Comparison of ENCODE assay signal across 9 mouse cellular contexts in genomic region chr17:14136702-14137315, GRCm38 (mm10).
DNase-seq lines count a peak whose midpoint lies in the region; ATAC-seq lines count a peak whose summit lies in the region.
"Had no signal": no experiment of that assay in that cellular context is flagged by ENCODE, and none has a peak within 500 bp of the region (broad histone marks: within the 10 kb centered on the region; RNA-seq: fewer than 3 reads in every experiment).

No protein-coding gene starts in this region.

- no peaks in the 10 kb centered on the region for H3K27me3 ChIP-seq in forebrain, embryonic 11.5 days (ENCODE audit: control insufficient read depth, insufficient read depth, low read length)
- H3K27me3 ChIP-seq in forebrain, embryonic 10.5 days (ENCODE audit: poor library complexity, severe bottlenecking) = no peaks in the 10 kb centered on the region
- H3K27me3 ChIP-seq in neural tube, embryonic 11.5 days (ENCODE audit: control insufficient read depth, insufficient read depth, low read length) = no peaks in the 10 kb centered on the region
- H3K27me3 ChIP-seq: midbrain, embryonic 12.5 days had no signal

- no peaks in the 10 kb centered on the region for H3K9me3 ChIP-seq in forebrain, embryonic 11.5 days (ENCODE audit: control insufficient read depth, low read length)
- no peaks in the 10 kb centered on the region for H3K9me3 ChIP-seq in forebrain, embryonic 10.5 days
- no peaks in the 10 kb centered on the region for H3K9me3 ChIP-seq in neural tube, embryonic 11.5 days (ENCODE audit: control insufficient read depth, low read length)
- H3K9me3 ChIP-seq: midbrain, embryonic 12.5 days had no signal

- no peak overlapping the region for H3K27ac ChIP-seq in forebrain, embryonic 11.5 days (ENCODE audit: low read depth, low read length)
- no peak overlapping the region for H3K27ac ChIP-seq in forebrain, embryonic 10.5 days
- H3K27ac ChIP-seq in neural tube, embryonic 11.5 days (ENCODE audit: low read depth, low read length) = no peak overlapping the region
- H3K27ac ChIP-seq: midbrain, embryonic 12.5 days had no signal

- no peak overlapping the region for H3K4me2 ChIP-seq in forebrain, embryonic 11.5 days (ENCODE audit: low read depth, low read length, severe bottlenecking)
- H3K4me2 ChIP-seq in neural tube, embryonic 11.5 days (ENCODE audit: low read depth) = no peak overlapping the region
- H3K4me2 ChIP-seq: midbrain, embryonic 12.5 days had no signal

- H3K36me3 ChIP-seq in forebrain, embryonic 11.5 days (ENCODE audit: control insufficient read depth, insufficient read depth, low read length) = no peaks in the 10 kb centered on the region
- no peaks in the 10 kb centered on the region for H3K36me3 ChIP-seq in forebrain, embryonic 10.5 days (replicated peaks)
- H3K36me3 ChIP-seq in neural tube, embryonic 11.5 days (ENCODE audit: control insufficient read depth, insufficient read depth, low read length) = no peaks in the 10 kb centered on the region
- H3K36me3 ChIP-seq: midbrain, embryonic 12.5 days had no signal

- peak; percentile 57 for DNase-seq in forebrain, embryonic 11.5 days (ENCODE audit: low spot score)
- DNase-seq in forebrain, embryonic 10.5 days (ENCODE audit: extremely low spot score, low spot score) = no peak
- DNase-seq in 3134 (ENCODE audit: extremely low read depth, insufficient read length, low spot score) = peak; percentile 43
- peak; percentile 56 for DNase-seq in adrenal gland, postnatal 25 days
- DNase-seq in gastrocnemius, postnatal 25 days = peak; percentile 43
- DNase-seq in layer of hippocampus, adult 9-11 months = peak; percentile 63
- peak; percentile 25 for DNase-seq in neural tube, embryonic 11.5 days (ENCODE audit: low spot score)

- no peak overlapping the region for H3K4me3 ChIP-seq in forebrain, embryonic 11.5 days (ENCODE audit: low read depth, low read length)
- H3K4me3 ChIP-seq in forebrain, embryonic 10.5 days = no peak overlapping the region
- H3K4me3 ChIP-seq in neural tube, embryonic 11.5 days (ENCODE audit: low read depth, low read length) = no peak overlapping the region
- H3K4me3 ChIP-seq: midbrain, embryonic 12.5 days had no signal

- no peak for ATAC-seq in forebrain, embryonic 11.5 days (replicated peaks; ENCODE audit: low FRiP score)
- ATAC-seq in neural tube, embryonic 11.5 days (ENCODE audit: insufficient read depth, low FRiP score, low TSS enrichment) = no peak
- no peak for ATAC-seq in granulocyte monocyte progenitor cell, adult 5-6 weeks (replicated peaks; ENCODE audit: poor library complexity, severe bottlenecking)

- H3K4me1 ChIP-seq in forebrain, embryonic 11.5 days (replicated peaks; ENCODE audit: control insufficient read depth, insufficient read depth, low read length) = no peaks in the 10 kb centered on the region
- 0 out of 2 replicates have a peak, but pooled peaks cover 2% of the 10 kb centered on the region for H3K4me1 ChIP-seq in forebrain, embryonic 10.5 days
- no peaks in the 10 kb centered on the region for H3K4me1 ChIP-seq in neural tube, embryonic 11.5 days (ENCODE audit: control insufficient read depth, insufficient read depth, low read length)

- no peak overlapping the region for H3K9ac ChIP-seq in forebrain, embryonic 11.5 days (ENCODE audit: low read length)
- no peak overlapping the region for H3K9ac ChIP-seq in neural tube, embryonic 11.5 days (ENCODE audit: low read length)
- H3K9ac ChIP-seq: midbrain, embryonic 12.5 days had no signal

- 69% methylated on average over 6 of the region's 6 CpGs for WGBS in forebrain, embryonic 11.5 days
- WGBS in forebrain, embryonic 10.5 days = 61% methylated on average over 6 of the region's 6 CpGs
- 67% methylated on average over 6 of the region's 6 CpGs for WGBS in neural tube, embryonic 11.5 days
